Mouse (Mus musculus): ENCODE results near the gene Lrmda.

Gene Lrmda

DNA sequence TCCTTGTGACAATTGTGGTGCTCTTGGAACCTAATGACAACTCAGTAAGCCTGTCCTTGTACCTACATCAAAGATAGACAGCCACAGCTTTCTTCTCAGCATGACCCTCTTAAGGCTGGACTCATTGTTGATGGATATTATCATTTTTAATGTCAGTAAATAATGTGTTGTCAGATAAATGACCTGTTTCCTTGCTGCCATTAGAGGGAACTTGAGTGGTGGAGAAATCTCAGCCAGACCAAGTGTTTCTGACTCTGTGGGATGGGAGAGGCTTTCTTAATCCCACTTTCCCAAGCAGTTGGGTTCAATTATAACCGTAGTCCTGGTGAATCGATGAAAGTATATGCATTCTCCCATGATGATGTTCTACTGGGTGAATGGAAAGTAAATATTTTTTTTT is 668.9 kb downstream of the Lrmda start:
- DNase-seq (ENCODE audit: extremely low read depth, low read depth, low spot score) = no peak

DNA sequence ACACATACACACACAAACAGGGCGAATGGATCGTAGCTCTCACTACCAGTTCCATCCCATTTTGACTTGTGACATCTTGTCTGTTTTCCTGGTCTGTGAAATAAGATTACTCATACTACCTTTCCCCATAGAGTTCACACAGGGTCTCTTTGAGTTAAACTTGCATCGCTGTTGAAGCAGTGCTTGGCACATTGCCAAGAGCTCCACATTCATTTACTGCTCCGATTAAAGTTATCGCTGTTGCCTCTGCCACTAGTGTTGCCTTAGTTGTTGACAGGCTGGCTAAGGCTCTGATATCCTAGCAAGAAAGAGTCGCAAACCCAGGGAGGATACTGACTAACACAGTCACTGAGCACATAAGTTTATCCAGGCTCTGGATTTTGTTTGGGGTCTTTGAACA is 675.9 kb downstream of the Lrmda start:
- DNase-seq (ENCODE audit: extremely low read depth, low read depth, low spot score) = no peak

GRCm38 (mm10) chr14:22695931-22696365 is 676.4 kb downstream of the Lrmda start:
- DNase-seq (ENCODE audit: extremely low read depth, low read depth, low spot score) = no peak

DNA sequence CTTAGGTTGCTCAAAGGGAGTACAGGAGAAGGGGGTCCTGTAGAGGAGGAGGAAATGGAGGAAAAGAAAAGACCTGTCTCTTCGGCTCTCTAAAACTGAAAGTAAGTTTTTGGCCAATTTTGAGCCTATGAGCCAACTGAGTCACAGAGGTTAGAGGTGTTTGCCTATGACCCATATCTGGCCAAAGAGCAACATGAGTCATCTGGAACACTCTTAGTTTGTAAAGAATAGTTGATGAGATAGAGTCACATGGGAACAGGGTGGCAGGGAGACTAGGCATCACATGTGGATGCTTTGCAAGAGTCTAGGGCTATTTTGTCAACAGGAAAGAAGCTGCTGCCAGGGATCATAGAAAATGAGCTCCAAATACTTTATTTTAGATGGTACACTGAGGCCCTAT is 680.7 kb downstream of the Lrmda start:
- DNase-seq (ENCODE audit: extremely low read depth, low read depth, low spot score) = no peak

DNA sequence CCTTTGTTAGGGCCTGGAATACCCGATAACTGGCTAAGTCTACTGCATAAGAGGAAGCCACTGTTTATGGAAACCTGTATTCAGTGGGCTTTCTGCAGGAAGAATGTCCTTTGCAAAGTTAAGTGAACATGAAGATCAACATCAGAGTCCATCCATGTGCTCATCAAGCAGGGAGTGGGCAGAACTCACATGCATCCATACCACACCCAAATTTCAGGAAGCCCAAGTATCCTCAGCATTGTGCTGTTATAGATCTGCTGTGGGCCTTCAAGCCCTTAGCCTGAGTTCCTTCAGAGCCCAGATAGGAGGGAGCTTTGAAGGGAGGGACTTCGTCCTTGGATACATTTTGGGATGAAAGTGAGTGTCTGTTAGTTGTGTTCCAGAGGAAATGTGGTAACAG is 681.2 kb downstream of the Lrmda start:
- no peak for DNase-seq (ENCODE audit: extremely low read depth, low read depth, low spot score)

DNA sequence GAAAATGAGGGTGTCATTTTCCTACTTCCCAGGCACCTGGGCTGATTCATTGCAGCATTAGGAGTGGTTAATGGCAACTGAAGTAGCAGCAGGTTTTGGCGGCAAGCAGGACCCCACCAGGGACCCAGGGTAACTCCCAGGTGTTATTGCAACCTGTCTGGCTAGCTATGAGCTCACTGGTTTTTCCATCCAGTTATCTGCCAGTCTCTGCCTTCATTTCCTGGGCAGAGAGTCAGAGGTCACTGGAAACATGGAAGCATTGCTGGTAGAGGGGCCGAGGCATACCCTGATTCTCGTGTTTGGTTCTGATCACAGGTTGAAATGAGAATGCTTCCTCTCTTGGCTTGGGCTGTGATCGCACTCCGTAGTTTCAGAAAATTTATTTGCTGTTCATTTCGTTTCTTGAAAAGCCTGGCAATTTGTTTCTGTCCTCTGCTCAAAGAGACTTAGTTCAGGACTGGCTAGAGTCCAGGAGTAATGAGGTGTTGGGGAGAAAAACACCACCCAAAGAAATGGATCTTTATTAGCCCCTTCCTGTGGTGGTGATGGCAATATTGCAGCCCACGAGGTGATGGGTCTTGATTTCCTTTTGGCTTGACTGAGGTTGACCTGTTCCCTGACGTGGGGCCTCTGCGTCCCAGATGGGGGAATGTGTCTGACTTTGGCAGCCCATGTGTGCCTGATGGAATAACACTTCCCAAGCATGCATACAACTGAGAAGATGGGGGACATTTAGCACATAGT is 688.6 kb downstream of the Lrmda start:
- DNase-seq (ENCODE audit: extremely low read depth, low read depth, low spot score) = no peak

GRCm38 (mm10) chr14:22710071-22710661 is 690.7 kb downstream of the Lrmda start:
- no peak for DNase-seq (ENCODE audit: extremely low read depth, low read depth, low spot score)

DNA sequence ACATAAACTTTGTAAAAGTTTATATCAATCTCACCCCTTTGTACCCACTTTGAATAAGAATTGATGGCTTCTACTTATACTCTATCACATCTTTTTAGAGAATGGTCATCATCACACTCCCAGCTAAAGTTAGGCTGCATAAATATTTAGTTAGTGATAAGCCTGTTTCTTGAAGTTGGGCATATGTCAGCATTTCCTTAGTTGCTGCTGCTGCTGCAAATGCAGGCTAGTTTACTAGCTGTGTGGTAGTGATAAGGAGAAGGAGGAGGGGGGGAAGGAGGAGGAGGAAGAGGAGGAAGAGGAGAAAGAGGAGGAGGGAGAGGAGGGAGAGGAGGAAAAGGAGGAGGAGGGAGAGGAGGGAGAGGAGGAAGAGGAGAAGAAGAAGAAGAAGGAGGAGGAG is 692.9 kb downstream of the Lrmda start:
- no peak for DNase-seq (ENCODE audit: extremely low read depth, low read depth, low spot score)

DNA sequence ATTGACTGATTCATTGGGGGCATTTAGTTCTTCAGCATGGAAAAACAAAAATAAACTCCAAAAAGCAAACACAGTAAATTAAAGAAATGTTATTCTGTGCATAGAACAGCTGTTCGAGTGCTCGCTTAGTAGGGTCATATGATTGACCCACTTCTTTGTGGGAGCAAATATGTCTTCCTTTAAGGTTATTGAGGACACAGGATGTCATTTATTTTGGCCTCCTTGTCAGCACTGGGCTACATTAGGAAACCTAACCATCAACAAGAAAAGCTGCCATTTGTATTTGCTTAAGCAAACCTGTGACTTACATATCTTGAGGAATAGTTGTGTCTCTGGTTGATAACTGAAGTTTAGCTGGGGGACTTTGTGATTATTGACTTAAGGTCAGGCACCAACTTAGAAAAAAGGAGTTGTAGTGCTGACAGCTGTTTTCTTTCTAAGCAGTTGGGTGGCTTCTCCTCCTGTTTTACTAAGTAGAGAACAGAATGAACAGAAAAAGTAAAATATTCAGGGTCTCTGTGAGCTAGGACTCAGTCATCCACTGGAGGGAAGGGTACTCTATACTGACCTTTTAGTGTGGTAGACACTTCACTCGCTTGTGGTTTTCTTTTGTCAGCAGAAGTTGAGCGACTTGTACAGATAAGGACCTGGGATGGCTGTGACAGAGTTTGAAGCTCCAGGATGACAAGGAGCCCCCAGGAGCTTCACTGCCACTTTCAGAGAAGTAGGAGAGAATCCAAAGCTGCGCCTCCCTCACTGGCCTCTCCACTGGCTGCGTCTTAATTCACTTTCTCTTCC is 696.3 kb downstream of the Lrmda start:
- no peak for DNase-seq (ENCODE audit: extremely low read depth, low read depth, low spot score)

DNA sequence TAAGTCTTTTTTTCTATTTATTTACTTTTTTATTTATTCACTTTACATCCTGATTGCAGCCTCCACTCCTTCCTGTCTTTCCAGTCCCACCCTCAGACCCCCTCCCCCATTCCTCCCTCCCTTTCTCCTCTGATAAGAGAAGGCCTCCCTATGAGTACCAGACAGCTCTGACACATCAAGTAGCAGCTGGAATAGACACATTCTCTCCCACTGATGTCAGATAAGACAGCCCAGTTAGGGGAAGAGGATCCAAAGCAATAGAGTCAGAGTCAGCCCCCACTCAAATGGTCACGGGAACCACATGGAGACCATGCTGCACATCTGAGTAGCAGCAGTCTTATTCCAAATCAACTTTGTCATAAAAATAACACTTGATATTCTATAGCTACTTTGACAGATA is 700.5 kb downstream of the Lrmda start:
- no peak for DNase-seq (ENCODE audit: extremely low read depth, low read depth, low spot score)

- DNase-seq (ENCODE audit: extremely low read depth, low read depth, low spot score) = no peak
These were observed 702.3 kb downstream of the Lrmda start for GRCm38 (mm10) chr14:22721845-22722244.

DNA sequence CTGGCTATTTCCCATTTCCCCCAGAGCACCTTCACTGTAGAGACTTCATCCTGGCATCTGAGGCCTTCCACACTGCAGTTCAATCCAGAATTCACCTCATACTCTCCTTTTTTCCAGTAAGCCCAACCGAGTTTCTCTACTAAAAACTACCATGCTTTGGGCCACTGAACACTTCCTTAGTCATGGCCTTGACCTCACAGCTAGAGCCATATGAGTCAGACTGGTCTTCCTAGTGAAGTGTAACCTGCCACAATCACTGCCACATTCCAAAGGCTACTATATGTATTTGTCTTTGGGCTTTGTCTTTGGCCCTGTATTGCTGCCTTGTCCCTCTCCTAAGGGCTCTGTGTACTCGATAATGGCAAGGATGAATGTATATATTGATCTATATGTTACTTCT is 708.0 kb downstream of the Lrmda start:
- DNase-seq (ENCODE audit: extremely low read depth, low read depth, low spot score) = no peak

GRCm38 (mm10) chr14:22728611-22729223 is 709.2 kb downstream of the Lrmda start:
- DNase-seq (ENCODE audit: extremely low read depth, low read depth, low spot score) = no peak

GRCm38 (mm10) chr14:22738603-22739002 is 719.1 kb downstream of the Lrmda start:
- no peak for DNase-seq (ENCODE audit: extremely low read depth, low read depth, low spot score)

- DNase-seq (ENCODE audit: extremely low read depth, low read depth, low spot score) = no peak
These were observed 723.0 kb downstream of the Lrmda start for GRCm38 (mm10) chr14:22742527-22742926.

DNA sequence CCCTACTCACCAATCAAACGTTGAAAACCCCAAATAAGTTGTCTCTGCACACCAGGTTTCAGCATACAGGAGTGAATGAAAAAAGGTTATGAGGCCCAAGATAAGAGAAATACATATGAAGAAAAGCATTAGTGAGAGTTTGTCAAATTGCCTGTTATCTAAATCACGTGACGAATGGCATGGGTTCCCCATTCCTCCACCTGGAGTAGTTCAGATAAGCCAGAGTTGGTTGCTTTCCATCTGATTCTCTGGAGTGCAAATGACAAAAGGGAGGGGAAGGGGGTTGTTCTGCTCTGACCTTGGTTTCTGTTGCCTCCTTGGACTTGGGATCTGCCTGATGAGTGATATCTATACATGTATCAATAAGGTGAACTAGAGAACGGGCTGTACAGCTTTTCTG is 723.8 kb downstream of the Lrmda start:
- no peak for DNase-seq (ENCODE audit: extremely low read depth, low read depth, low spot score)

DNA sequence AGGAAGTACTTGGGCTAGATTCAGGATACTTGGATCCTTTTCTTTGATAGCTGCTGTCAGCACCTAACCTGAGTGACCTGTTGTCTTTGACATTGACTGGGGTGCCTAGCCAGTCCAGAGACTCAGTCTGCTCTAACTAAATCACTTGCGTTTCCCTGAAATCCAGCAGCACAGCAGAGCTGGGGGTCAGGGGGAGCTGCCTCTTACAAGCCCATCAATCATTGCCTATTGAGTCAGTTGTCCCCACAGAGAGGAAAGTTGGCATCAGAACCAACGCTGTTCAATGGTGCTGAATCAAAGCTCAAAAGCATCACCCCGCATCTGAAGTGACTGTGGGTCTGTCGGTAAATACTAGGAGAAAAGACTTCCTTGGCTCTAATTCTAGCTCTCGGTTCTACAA is 725.2 kb downstream of the Lrmda start:
- DNase-seq (ENCODE audit: extremely low read depth, low read depth, low spot score) = no peak

- no peak for DNase-seq (ENCODE audit: extremely low read depth, low read depth, low spot score)
These were observed 725.9 kb downstream of the Lrmda start for GRCm38 (mm10) chr14:22745263-22745881.

- no peak for DNase-seq (ENCODE audit: extremely low read depth, low read depth, low spot score)
These were observed 726.5 kb downstream of the Lrmda start for GRCm38 (mm10) chr14:22745882-22746480.

GRCm38 (mm10) chr14:22747816-22748215 is 728.3 kb downstream of the Lrmda start:
- DNase-seq (ENCODE audit: extremely low read depth, low read depth, low spot score) = no peak

GRCm38 (mm10) chr14:22750409-22750808 is 730.9 kb downstream of the Lrmda start:
- no peak for DNase-seq (ENCODE audit: extremely low read depth, low read depth, low spot score)
